Comparison of ENCODE assay signal across 8 mouse cellular contexts in genomic region chr5:135264548-135264947, GRCm38 (mm10). TPM values are rescaled to one million over a fixed set of nuclear protein-coding genes. Genes with fewer than 3 reads are reported as not detected.
A peak's percentile ranks its signal among the peaks of the same experiment; 100 is the strongest.
DNase-seq lines count a peak whose midpoint lies in the region; ATAC-seq and TF ChIP-seq lines count a peak whose summit lies in the region.

No protein-coding gene starts in this region.

- no peaks in the 10 kb centered on the region for H3K27me3 ChIP-seq in lung, embryonic 15.5 days
- no peaks in the 10 kb centered on the region for H3K27me3 ChIP-seq in liver, postnatal 0 days (ENCODE audit: insufficient read depth, low read length)
- no peaks in the 10 kb centered on the region for H3K27me3 ChIP-seq in stomach, postnatal 0 days (ENCODE audit: control insufficient read depth, insufficient read depth, low read length)

- WGBS in lung, embryonic 15.5 days, result 27% methylated on average over 9 of the region's 9 CpGs
- 18% methylated on average over 9 of the region's 9 CpGs for WGBS in liver, postnatal 0 days (ENCODE audit: insufficient replicate concordance)
- WGBS in stomach, postnatal 0 days, result 48% methylated on average over 9 of the region's 9 CpGs

- H3K36me3 ChIP-seq in lung, embryonic 15.5 days, result no peaks in the 10 kb centered on the region
- no peaks in the 10 kb centered on the region for H3K36me3 ChIP-seq in liver, postnatal 0 days (replicated peaks; ENCODE audit: insufficient read depth, low read length)
- H3K36me3 ChIP-seq in stomach, postnatal 0 days (ENCODE audit: control insufficient read depth, insufficient read depth, low read length), result no peaks in the 10 kb centered on the region

- peak; percentile 45; the same call in 1 of the 2 replicates for ATAC-seq in lung, embryonic 15.5 days (ENCODE audit: borderline replicate concordance, extremely low read depth, low FRiP score, low TSS enrichment)
- ATAC-seq in hematopoietic stem cell, adult 5-6 weeks (replicated peaks in 1 of 2; ENCODE audit: insufficient read depth in 1 of 2, low FRiP score in 2 of 2, low TSS enrichment in 1 of 2, low read depth in 1 of 2, poor library complexity in 2 of 2, severe bottlenecking in 2 of 2), result peak; percentile 91 to 93
- ATAC-seq in liver, postnatal 0 days, result peak; percentile 61; the same call in 1 of the 2 replicates
- peak; percentile 65; the same call in 1 of the 2 replicates for ATAC-seq in stomach, postnatal 0 days (ENCODE audit: low FRiP score, low TSS enrichment)

- no peak overlapping the region; the same call in 1 of the 2 replicates for H3K4me3 ChIP-seq in lung, embryonic 15.5 days
- no peak overlapping the region for H3K4me3 ChIP-seq in liver, postnatal 0 days (ENCODE audit: low read depth, low read length)
- no peak overlapping the region for H3K4me3 ChIP-seq in stomach, postnatal 0 days (ENCODE audit: low read depth, low read length)

- peak overlapping the region; percentile 49 for H3K4me2 ChIP-seq in lung, embryonic 15.5 days
- H3K4me2 ChIP-seq in liver, postnatal 0 days (ENCODE audit: low read depth, low read length), result peak overlapping the region; percentile 55
- peak overlapping the region; percentile 37; the same call in 1 of the 2 replicates for H3K4me2 ChIP-seq in stomach, postnatal 0 days (replicated peaks; ENCODE audit: low read depth)

- no peaks in the 10 kb centered on the region for H3K9me3 ChIP-seq in lung, embryonic 15.5 days
- no peaks in the 10 kb centered on the region for H3K9me3 ChIP-seq in liver, postnatal 0 days (ENCODE audit: low read length)
- no peaks in the 10 kb centered on the region for H3K9me3 ChIP-seq in stomach, postnatal 0 days (ENCODE audit: control insufficient read depth, low read length)

- H3K9ac ChIP-seq in lung, embryonic 15.5 days, result no peak overlapping the region
- no peak overlapping the region for H3K9ac ChIP-seq in liver, postnatal 0 days (replicated peaks)
- no peak overlapping the region for H3K9ac ChIP-seq in stomach, postnatal 0 days (ENCODE audit: low read length)

- no peak for TF ChIP-seq CTCF in liver, postnatal 0 days (IDR thresholded peaks at IDR 0.05; ENCODE audit: low read depth)
- no peak for TF ChIP-seq CTCF in stomach, postnatal 0 days (IDR thresholded peaks at IDR 0.05; ENCODE audit: low read depth)

- H3K4me1 ChIP-seq in lung, embryonic 15.5 days, result peaks cover 11% of the 10 kb centered on the region
- H3K4me1 ChIP-seq in liver, postnatal 0 days (ENCODE audit: insufficient read depth), result peaks cover 9% of the 10 kb centered on the region
- H3K4me1 ChIP-seq in stomach, postnatal 0 days (replicated peaks; ENCODE audit: control insufficient read depth, insufficient read depth), result peaks cover 6% of the 10 kb centered on the region; the same call in 1 of the 2 replicates

- H3K27ac ChIP-seq in lung, embryonic 15.5 days, result peak overlapping the region; percentile 56
- H3K27ac ChIP-seq in liver, postnatal 0 days (ENCODE audit: low read depth), result peak overlapping the region; percentile 44; the same call in 1 of the 2 replicates
- 0 out of 2 replicates have a peak overlapping the region, but pooled peaks have one; percentile 40 for H3K27ac ChIP-seq in stomach, postnatal 0 days (replicated peaks)

- no peak for DNase-seq in lung, postnatal 14 days
- peak; percentile 32 for DNase-seq in liver, postnatal 0 days
- no peak for DNase-seq in stomach, postnatal 0 days (ENCODE audit: low spot score)
- DNase-seq in layer of hippocampus, postnatal 14 days (ENCODE audit: low spot score in 2 of 2), result no peak
- no peak for DNase-seq in layer of hippocampus, postnatal 36 days
- no peak for DNase-seq in MN1 (ENCODE audit: low spot score)

- TF ChIP-seq EP300 in liver, postnatal 0 days (IDR thresholded peaks at IDR 0.05; ENCODE audit: low read depth), result no peak; the same call in 1 of the 2 replicates
- TF ChIP-seq EP300 in stomach, postnatal 0 days (optimal IDR thresholded peaks at IDR 0.05), result no peak

RNA-seq across cellular contexts. Expression of gene Fzd9, which starts 13.5 kb away (rescaled TPM):
- 0.61 and 1.1 TPM in 2 replicates for polyA plus RNA-seq in lung, embryonic 15.5 days (2015; fragmentation: Nextera tagmentation; extraction: Ambion mirVana)
- 1.3 and 1.7 TPM in 2 replicates for total RNA-seq in hematopoietic stem cell, adult 5-6 weeks (2017)
- polyA plus RNA-seq in liver, postnatal 0 days (2015; fragmentation: Nextera tagmentation; extraction: Ambion mirVana), result 0.16 and 0.25 TPM in 2 replicates
- 0.42 and 0.54 TPM in 2 replicates for polyA plus RNA-seq in stomach, postnatal 0 days (2015; fragmentation: Nextera tagmentation; extraction: Ambion mirVana)
- total RNA-seq in layer of hippocampus, postnatal 14 days (2021), result 10 to 100 TPM; 11.0 to 12.3 TPM
- total RNA-seq in layer of hippocampus, postnatal 36 days (2021), result 1 to 10 TPM; 4.1 to 5.7 TPM
